Mouse (Mus musculus): ENCODE results near the gene Pogz. TPM values are rescaled to one million over a fixed set of nuclear protein-coding genes. Genes with fewer than 3 reads are reported as not detected.
"Not testable (repeated sequence)": the region's sequence is repeated elsewhere in the genome, so short reads cannot be mapped to it uniquely, and the experiment has no call there.

Pogz gene
- polyA plus RNA-seq, 1 experiment, result 69.6 TPM

GRCm38 (mm10) chr3:94915903-94916741, 78.8 kb downstream of the Pogz start:
- H3K36me3 ChIP-seq (ENCODE audit: control insufficient read depth, insufficient read depth, low read length), result no peaks in the 10 kb centered on the region
- no peaks in the 10 kb centered on the region; the same call in 1 of the 2 replicates for H3K27me3 ChIP-seq (ENCODE audit: control insufficient read depth, insufficient read depth, low read length)
- 24% methylated on average over 7 of the region's 7 CpGs for WGBS
- TF ChIP-seq CTCF (IDR thresholded peaks at IDR 0.05; ENCODE audit: borderline replicate concordance, control insufficient read depth, extremely low read depth, insufficient read depth, low read length, poor library complexity) (no peak), POLR2A (IDR thresholded peaks at IDR 0.05; ENCODE audit: control insufficient read depth, extremely low read depth, insufficient read depth, low read length, poor library complexity) (no peak)
- H3K4me1 ChIP-seq (replicated peaks; ENCODE audit: control insufficient read depth, insufficient read depth, low read length), result peaks cover 5% of the 10 kb centered on the region
- DNase-seq, result peak; percentile 11
- H3K27ac ChIP-seq (ENCODE audit: control insufficient read depth, insufficient read depth, low read length), result no peak overlapping the region
- no peak overlapping the region for H3K4me3 ChIP-seq (ENCODE audit: control insufficient read depth, insufficient read depth, low read length)

- 49% methylated on average over 14 of the region's 14 CpGs for WGBS
- Histone ChIP-seq H3K4me3 (ENCODE audit: control insufficient read depth, insufficient read depth, low read length) (no peak overlapping the region), H3K36me3 (ENCODE audit: control insufficient read depth, insufficient read depth, low read length) (no peaks in the 10 kb centered on the region), H3K27me3 (ENCODE audit: control insufficient read depth, insufficient read depth, low read length) (no peaks in the 10 kb centered on the region; the same call in 1 of the 2 replicates), H3K4me1 (replicated peaks; ENCODE audit: control insufficient read depth, insufficient read depth, low read length) (peaks cover 5% of the 10 kb centered on the region), H3K27ac (ENCODE audit: control insufficient read depth, insufficient read depth, low read length) (no peak overlapping the region)
- TF ChIP-seq POLR2A (IDR thresholded peaks at IDR 0.05; ENCODE audit: control insufficient read depth, extremely low read depth, insufficient read depth, low read length, poor library complexity), result no peak
- no peak for TF ChIP-seq CTCF (IDR thresholded peaks at IDR 0.05; ENCODE audit: borderline replicate concordance, control insufficient read depth, extremely low read depth, insufficient read depth, low read length, poor library complexity)
- no peak for DNase-seq
Observed at GRCm38 (mm10) chr3:94917816-94918361, 80.5 kb downstream of the Pogz start.

- H3K4me3 ChIP-seq (ENCODE audit: control insufficient read depth, insufficient read depth, low read length), result no peak overlapping the region
- 86% methylated on average over 4 of the region's 4 CpGs for WGBS
- no peak for DNase-seq
Observed at GRCm38 (mm10) chr3:94918845-94919244, 81.5 kb downstream of the Pogz start.

GRCm38 (mm10) chr3:94921104-94921503, 83.7 kb downstream of the Pogz start:
- 74% methylated on average over 3 of the region's 3 CpGs for whole genome bisulfite sequencing

More at GRCm38 (mm10) chr3:94918845-94919244, 81.5 kb downstream of the Pogz start:
- H3K27me3 ChIP-seq (ENCODE audit: control insufficient read depth, insufficient read depth, low read length), result no peaks in the 10 kb centered on the region; the same call in 1 of the 2 replicates
- H3K27ac ChIP-seq (ENCODE audit: control insufficient read depth, insufficient read depth, low read length), result no peak overlapping the region
- H3K4me1 ChIP-seq (replicated peaks; ENCODE audit: control insufficient read depth, insufficient read depth, low read length), result peaks cover 5% of the 10 kb centered on the region
- no peak for TF ChIP-seq POLR2A (IDR thresholded peaks at IDR 0.05; ENCODE audit: control insufficient read depth, extremely low read depth, insufficient read depth, low read length, poor library complexity)
- no peak for TF ChIP-seq CTCF (IDR thresholded peaks at IDR 0.05; ENCODE audit: borderline replicate concordance, control insufficient read depth, extremely low read depth, insufficient read depth, low read length, poor library complexity)
- no peaks in the 10 kb centered on the region for H3K36me3 ChIP-seq (ENCODE audit: control insufficient read depth, insufficient read depth, low read length)

GRCm38 (mm10) chr3:94922333-94922732, 85.0 kb downstream of the Pogz start:
- H3K27ac ChIP-seq (ENCODE audit: control insufficient read depth, insufficient read depth, low read length), result no peak overlapping the region
- no peak for TF ChIP-seq POLR2A (IDR thresholded peaks at IDR 0.05; ENCODE audit: control insufficient read depth, extremely low read depth, insufficient read depth, low read length, poor library complexity)
- TF ChIP-seq CTCF (IDR thresholded peaks at IDR 0.05; ENCODE audit: borderline replicate concordance, control insufficient read depth, extremely low read depth, insufficient read depth, low read length, poor library complexity), result no peak
- H3K4me1 ChIP-seq (replicated peaks; ENCODE audit: control insufficient read depth, insufficient read depth, low read length), result no peaks in the 10 kb centered on the region
- H3K36me3 ChIP-seq (ENCODE audit: control insufficient read depth, insufficient read depth, low read length), result no peaks in the 10 kb centered on the region
- WGBS, result 78% methylated on average over 3 of the region's 3 CpGs
- no peak for DNase-seq
- no peak overlapping the region for H3K4me3 ChIP-seq (ENCODE audit: control insufficient read depth, insufficient read depth, low read length)
- H3K27me3 ChIP-seq (ENCODE audit: control insufficient read depth, insufficient read depth, low read length), result no peaks in the 10 kb centered on the region; the same call in 1 of the 2 replicates

More at GRCm38 (mm10) chr3:94921104-94921503, 83.7 kb downstream of the Pogz start:
- Histone ChIP-seq H3K27me3 (ENCODE audit: control insufficient read depth, insufficient read depth, low read length) (no peaks in the 10 kb centered on the region; the same call in 1 of the 2 replicates), H3K27ac (ENCODE audit: control insufficient read depth, insufficient read depth, low read length) (no peak overlapping the region), H3K4me3 (ENCODE audit: control insufficient read depth, insufficient read depth, low read length) (no peak overlapping the region), H3K4me1 (replicated peaks; ENCODE audit: control insufficient read depth, insufficient read depth, low read length) (peaks cover 3% of the 10 kb centered on the region), H3K36me3 (ENCODE audit: control insufficient read depth, insufficient read depth, low read length) (no peaks in the 10 kb centered on the region)
- DNase-seq, result no peak
- no peak for TF ChIP-seq CTCF (IDR thresholded peaks at IDR 0.05; ENCODE audit: borderline replicate concordance, control insufficient read depth, extremely low read depth, insufficient read depth, low read length, poor library complexity)
- no peak for TF ChIP-seq POLR2A (IDR thresholded peaks at IDR 0.05; ENCODE audit: control insufficient read depth, extremely low read depth, insufficient read depth, low read length, poor library complexity)

- H3K36me3 ChIP-seq (ENCODE audit: control insufficient read depth, insufficient read depth, low read length), result no peaks in the 10 kb centered on the region
- H3K27me3 ChIP-seq (ENCODE audit: control insufficient read depth, insufficient read depth, low read length), result no peaks in the 10 kb centered on the region; the same call in 1 of the 2 replicates
- DNase-seq, result no peak
- TF ChIP-seq POLR2A (IDR thresholded peaks at IDR 0.05; ENCODE audit: control insufficient read depth, extremely low read depth, insufficient read depth, low read length, poor library complexity) (no peak), CTCF (IDR thresholded peaks at IDR 0.05; ENCODE audit: borderline replicate concordance, control insufficient read depth, extremely low read depth, insufficient read depth, low read length, poor library complexity) (no peak)
- no peak overlapping the region for H3K4me3 ChIP-seq (ENCODE audit: control insufficient read depth, insufficient read depth, low read length)
- WGBS, result 16% methylated on average over 8 of the region's 8 CpGs
- no peaks in the 10 kb centered on the region for H3K4me1 ChIP-seq (replicated peaks; ENCODE audit: control insufficient read depth, insufficient read depth, low read length)
- H3K27ac ChIP-seq (ENCODE audit: control insufficient read depth, insufficient read depth, low read length), result no peak overlapping the region
Observed at GRCm38 (mm10) chr3:94924688-94925087, 87.3 kb downstream of the Pogz start.

GRCm38 (mm10) chr3:94926301-94926736, 89.0 kb downstream of the Pogz start:
- not testable (repeated sequence) for H3K4me1 ChIP-seq (replicated peaks; ENCODE audit: control insufficient read depth, insufficient read depth, low read length); DNase-seq

GRCm38 (mm10) chr3:94928979-94929378, 91.6 kb downstream of the Pogz start:
- WGBS, result 91% methylated on average over 4 of the region's 4 CpGs
- H3K27ac ChIP-seq (ENCODE audit: control insufficient read depth, insufficient read depth, low read length); DNase-seq; H3K36me3 ChIP-seq (ENCODE audit: control insufficient read depth, insufficient read depth, low read length); H3K4me1 ChIP-seq (replicated peaks; ENCODE audit: control insufficient read depth, insufficient read depth, low read length); H3K27me3 ChIP-seq (ENCODE audit: control insufficient read depth, insufficient read depth, low read length); H3K4me3 ChIP-seq (ENCODE audit: control insufficient read depth, insufficient read depth, low read length): not testable (repeated sequence)

More at GRCm38 (mm10) chr3:94926301-94926736, 89.0 kb downstream of the Pogz start:
- not testable (repeated sequence) for H3K4me3 ChIP-seq (ENCODE audit: control insufficient read depth, insufficient read depth, low read length); H3K36me3 ChIP-seq (ENCODE audit: control insufficient read depth, insufficient read depth, low read length); H3K27ac ChIP-seq (ENCODE audit: control insufficient read depth, insufficient read depth, low read length); H3K27me3 ChIP-seq (ENCODE audit: control insufficient read depth, insufficient read depth, low read length)
- 81% methylated on average over 4 of the region's 4 CpGs for WGBS
